Mouse (Mus musculus) mesoderm, embryonic 11.5 days (tissue): ENCODE measurements around the gene Gm13030.
"Not testable (repeated sequence)": the region's sequence is repeated elsewhere in the genome, so short reads cannot be mapped to it uniquely, and the experiment has no call there.

Source experiments
- DNase-seq: peaks from one replicate; pipeline ENCODE4 v3.0.0-alpha.2; 2012; ENCODE audit warnings: low read depth, low spot score

The Gm13030 gene

DNA sequence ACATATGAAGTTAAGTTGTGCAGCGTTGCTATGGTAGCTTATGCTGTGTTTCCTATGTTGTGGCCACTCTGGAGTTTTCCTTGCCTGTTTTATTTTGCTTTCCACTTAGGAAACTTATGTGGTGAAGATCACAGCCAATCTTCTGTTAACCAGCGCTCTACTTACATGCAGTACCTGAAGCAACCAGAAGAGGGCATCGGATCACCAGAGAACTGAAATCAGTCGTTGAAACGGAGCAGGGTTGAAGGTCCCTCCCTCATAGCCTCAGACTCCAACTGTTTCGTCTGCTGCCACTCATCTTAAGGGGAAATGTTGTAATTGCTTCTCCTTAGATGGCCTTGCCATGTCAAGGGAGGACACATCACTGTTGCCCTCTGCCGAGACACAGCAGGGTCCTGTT lies 7.4 kb downstream of the Gm13030 start:
- DNase-seq, result peak; percentile 77

DNA sequence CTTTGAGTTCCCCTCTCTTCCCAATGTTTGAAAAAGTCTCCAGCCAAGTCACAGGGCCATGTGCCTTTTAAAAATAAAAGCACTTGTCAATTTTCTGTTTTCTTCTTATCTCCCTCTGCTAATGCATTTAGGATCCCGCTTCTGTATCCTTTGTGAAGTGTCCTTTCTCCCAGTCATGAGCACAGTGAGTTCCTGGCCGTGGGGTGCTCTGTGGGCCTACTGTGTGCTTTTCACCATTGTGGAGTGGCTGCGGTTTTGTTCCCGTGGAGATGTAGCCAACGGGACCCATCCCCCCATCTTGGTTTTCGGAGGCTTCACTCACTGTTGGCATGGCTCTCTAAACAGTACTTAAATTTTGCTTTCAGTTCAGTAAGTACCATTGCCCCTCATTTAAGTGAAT lies 7.8 kb downstream of the Gm13030 start:
- DNase-seq, result no peak

GRCm38 (mm10) chr4:138865092-138865491 lies 8.7 kb downstream of the Gm13030 start:
- DNase-seq, result no peak

DNA sequence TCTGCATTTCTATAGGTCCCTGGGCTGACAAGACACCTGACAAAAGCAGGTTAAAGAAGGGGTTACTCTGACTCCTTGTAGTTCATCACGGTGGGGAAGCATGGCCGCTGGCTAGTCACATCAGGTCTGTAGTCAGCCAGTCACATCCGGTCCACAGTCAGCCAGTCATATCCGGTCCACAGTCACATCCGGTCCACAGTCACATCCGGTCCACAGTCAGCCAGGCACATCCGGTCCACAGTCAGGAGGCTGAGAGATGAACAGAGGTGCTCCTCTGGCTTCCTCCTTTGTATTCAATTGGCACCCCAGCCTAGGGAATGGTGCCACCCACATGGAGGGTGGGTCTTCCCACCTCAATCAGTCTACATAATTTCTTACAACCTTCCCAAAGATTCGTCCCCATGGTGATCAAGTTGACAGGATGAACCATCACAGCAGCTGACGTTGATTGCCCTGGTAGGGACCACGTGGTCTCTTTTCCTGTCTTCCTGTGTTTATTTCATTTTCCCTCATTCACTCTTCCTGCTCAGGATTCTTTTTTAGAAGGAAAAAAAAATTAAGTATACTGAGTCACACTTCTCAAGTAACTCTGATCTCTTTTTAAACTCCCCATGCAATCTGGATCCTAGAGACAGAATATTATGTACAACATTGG lies 10.3 kb downstream of the Gm13030 start, which contains the start of gene Pla2g5:
Gene Pla2g5 (minus strand): TSS at position 139 of the 655 bp plus-strand sequence.
- DNase-seq, result no peak

GRCm38 (mm10) chr4:138859728-138860127 lies 14.0 kb downstream of the Gm13030 start:
- DNase-seq, result peak; percentile 84

DNA sequence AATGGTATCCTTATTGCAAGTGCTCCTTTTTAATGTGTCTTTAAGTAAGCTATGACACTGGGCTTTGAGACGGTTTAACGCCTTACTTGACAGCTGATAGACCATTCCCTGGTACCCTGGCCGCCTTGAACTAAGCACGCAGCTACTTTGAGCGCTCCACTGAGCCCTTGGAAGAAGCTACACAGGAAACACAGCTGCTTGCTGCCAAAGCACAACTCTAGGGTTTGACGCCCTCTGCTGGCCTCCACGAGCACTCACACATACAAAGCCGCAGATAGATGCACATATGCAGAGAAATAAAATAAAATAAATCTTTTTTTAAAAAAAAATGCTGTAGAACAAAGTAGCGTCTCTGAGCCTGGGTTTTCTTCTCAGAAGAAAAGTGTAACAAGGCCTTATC lies 14.5 kb downstream of the Gm13030 start:
- peak; percentile 66 for DNase-seq

DNA sequence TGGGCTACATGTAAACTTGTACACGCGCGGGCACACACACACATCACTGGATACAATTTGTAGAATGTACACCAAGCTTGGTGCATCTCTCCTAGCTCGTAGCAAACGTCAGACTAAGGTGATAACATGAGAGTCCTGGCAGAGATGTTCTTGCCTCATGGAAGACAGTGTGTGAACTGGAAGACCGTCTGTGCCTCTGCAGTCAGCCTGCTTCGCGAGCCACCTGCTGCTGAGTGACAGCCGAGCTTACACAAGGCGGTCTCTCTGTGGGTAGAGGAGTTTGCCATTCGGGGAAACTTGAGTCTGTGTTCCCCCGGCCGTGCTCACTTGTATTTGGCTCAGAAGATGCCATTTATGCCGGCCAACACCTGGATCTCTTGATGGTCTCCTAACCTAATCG lies 15.3 kb downstream of the Gm13030 start:
- DNase-seq, result no peak

GRCm38 (mm10) chr4:138857576-138857975 lies 16.2 kb downstream of the Gm13030 start:
- DNase-seq, result no peak

GRCm38 (mm10) chr4:138856491-138856890 lies 17.3 kb downstream of the Gm13030 start:
- DNase-seq, result peak; percentile 91

- DNase-seq, result no peak
Observed at GRCm38 (mm10) chr4:138855092-138855632, 18.6 kb downstream of the Gm13030 start.

- DNase-seq, result no peak
Observed at GRCm38 (mm10) chr4:138852961-138853360, 20.8 kb downstream of the Gm13030 start.

- DNase-seq, result peak; percentile 74
Observed at GRCm38 (mm10) chr4:138851463-138851862, 22.3 kb downstream of the Gm13030 start.

DNA sequence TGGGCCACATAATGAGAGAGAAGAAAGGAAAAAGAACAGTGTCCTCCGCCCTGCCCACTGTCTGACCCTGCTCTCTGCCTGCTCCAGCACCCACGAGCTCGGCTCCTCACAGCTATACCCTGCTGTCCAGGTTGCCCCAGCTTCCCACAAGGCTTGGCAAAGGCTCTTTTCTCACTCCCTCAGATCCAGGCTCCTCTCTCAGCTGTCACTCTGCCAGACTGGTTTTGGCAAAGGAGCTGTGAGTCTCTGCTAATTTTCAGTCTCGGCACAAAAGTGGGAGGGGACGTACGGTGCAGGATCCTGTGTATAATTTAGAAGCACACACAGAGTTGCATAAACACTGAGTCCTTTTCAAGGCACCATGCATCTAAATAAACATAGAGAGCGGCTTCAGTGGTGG lies 32.4 kb downstream of the Gm13030 start:
- no peak for DNase-seq

- DNase-seq, result no peak
Observed at GRCm38 (mm10) chr4:138840726-138841125, 33.0 kb downstream of the Gm13030 start.

GRCm38 (mm10) chr4:138839806-138840205 lies 34.0 kb downstream of the Gm13030 start:
- DNase-seq, result no peak

DNA sequence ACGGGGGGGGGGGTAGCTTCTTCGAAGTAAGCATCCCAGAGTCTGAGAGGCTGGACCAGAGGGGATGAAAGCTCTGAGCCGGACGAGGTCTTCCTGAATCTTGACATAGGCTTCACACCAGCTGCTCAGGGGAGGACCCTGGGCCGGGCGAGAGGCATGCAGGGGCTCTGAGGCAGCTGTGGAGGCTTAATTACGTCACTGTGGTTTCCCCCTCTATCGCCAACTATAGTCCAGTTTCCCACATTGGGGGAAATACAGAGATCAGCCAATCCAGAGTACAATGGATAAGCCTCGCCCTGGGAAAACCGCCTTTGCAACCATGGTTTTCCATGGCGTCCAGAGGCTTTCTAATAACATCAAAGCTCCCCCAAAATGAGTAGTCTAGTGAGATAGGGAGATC lies 46.6 kb downstream of the Gm13030 start:
- no peak for DNase-seq

DNA sequence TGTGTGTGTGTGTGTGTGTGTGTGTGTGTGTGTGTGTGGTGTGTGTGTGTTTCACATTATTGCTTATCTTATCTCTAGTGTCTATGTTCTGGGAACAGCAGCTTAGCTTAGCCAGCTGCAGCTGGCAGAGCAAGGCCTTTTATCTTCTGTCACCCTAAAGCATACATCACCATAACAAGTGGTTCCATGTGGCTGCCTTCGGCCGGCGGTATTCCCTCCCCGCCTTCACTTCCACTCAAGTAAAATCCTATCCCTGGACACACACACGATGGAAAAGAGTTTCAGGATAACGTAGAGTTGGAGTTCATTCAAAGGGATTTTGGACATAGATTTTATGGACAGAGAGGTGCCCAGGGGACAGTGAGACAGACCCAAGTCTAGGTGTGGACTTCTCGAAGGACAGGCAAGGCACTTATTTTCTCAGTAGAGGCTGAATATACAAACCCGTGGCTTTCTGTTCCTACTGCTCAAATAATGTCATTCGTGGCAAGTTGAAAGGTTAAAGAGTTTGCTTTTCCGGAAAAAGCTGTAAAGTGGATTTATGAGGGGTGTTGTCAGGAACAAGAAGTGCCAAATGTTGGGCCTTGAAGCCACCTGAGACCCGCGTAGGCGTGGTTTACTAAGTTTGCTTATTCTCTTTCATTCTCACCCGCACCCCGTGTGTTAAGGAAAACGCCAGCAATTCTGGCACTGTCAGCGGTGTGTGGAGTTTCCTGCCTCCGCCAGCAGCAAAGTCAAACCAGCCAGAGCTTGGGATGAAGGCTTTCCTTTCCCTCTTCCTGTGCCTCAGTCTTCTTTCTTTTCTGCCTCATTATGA lies 47.8 kb downstream of the Gm13030 start:
- DNase-seq, result peak; percentile 53

DNA sequence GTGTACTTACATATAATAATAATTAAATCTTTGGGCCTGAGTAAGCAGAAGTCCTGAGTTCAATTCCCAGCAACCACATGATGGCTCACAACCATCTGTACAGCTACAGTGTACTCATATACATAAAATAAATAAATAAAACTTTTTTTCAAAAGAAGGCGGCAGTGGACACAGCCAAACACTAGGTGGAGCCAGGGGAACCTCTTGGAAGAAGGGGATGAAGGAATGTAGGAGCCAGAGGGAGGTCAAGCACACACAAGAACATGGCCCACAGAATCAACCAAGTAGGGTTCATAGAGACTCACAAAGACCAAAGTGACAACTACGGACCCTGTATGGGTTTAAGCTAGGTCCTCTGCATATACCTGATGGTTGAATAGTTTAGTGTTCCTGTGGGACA lies 49.1 kb downstream of the Gm13030 start:
- DNase-seq, result peak; percentile 33

- DNase-seq, result not testable (repeated sequence)
Observed at GRCm38 (mm10) chr4:138824161-138824560, 49.6 kb downstream of the Gm13030 start.

DNA sequence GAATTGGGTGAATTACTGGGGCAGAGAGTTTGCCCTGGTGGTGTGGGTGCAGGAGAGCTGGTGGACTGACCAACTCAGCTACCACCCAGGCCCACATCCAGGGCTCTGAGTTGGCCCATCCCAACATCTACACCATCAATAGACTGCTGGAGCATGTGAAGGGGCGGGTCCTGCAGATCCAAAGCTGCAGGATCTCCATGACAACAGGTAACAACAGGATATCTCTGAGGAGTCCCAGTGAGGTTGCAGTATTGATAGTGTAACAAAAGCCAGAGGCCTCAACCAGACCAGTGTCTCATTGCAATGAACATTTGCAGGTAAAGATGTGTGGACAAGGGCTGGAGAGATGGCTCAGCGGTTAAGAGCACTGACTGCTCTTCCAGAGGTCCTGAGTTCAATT lies 52.7 kb downstream of the Gm13030 start:
- no peak for DNase-seq
